ENCODE assay signal across 24 mouse cellular contexts in the genomic region with DNA sequence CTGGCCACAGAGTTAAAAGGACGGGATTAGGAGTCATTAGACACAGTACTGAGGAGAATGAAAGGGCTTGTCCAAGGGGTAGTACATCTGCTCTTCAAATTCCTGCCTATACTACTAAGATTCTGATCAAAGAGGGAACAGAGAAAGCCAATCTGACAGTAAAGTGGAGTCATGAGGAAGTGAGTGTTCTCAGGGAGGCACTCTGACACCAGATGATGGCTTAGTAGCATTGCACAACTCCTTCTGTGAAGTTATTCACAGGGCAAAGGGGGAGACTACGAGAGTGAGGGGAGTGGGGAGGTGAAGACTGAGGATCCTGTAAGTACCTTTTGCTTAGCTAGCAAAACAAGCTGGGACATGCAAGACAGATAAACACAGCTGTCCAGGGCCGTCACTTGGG.
A peak's percentile ranks its signal among the peaks of the same experiment; 100 is the strongest.
DNase-seq lines count a peak whose midpoint lies in the region; ATAC-seq and TF ChIP-seq lines count a peak whose summit lies in the region.
"Had no signal": no experiment of that assay in that cellular context is flagged by ENCODE, and none has a peak within 500 bp of the region (broad histone marks: within the 10 kb centered on the region; RNA-seq: fewer than 3 reads in every experiment).

No protein-coding gene starts in this region.

- peak; percentile 31 for DNase-seq in gastrocnemius, adult 2 months
- DNase-seq in gastrocnemius, postnatal 14 days, result no peak
- DNase-seq in adipocyte (ENCODE audit: low spot score), result no peak
- no peak for DNase-seq in ovary, postnatal 14 days (ENCODE audit: low spot score)
- DNase-seq: adrenal gland, adult 2 months; adrenal gland, postnatal 14 days; cerebellum, adult 11 months; cerebellum, adult 2 months; cerebellum, adult 9-11 months; cerebellum, postnatal 25 days; embryo, embryonic 11 days; forebrain, postnatal 0 days; gastrocnemius, postnatal 36 days; heart, adult 11 months had no signal

- H3ac ChIP-seq in C2C12 (ENCODE audit: control insufficient read depth, insufficient read length, low read depth) (no peak overlapping the region), myocyte (ENCODE audit: control insufficient read depth, insufficient read length) (no peak overlapping the region)

- H3K4me3 ChIP-seq in gastrocnemius, adult 2 months, result no peak overlapping the region
- H3K4me3 ChIP-seq in C2C12 (ENCODE audit: insufficient read depth, poor library complexity, severe bottlenecking) (no peak overlapping the region), myocyte (no peak overlapping the region)
- H3K4me3 ChIP-seq: embryonic facial prominence, embryonic 15.5 days; hindbrain, embryonic 12.5 days; hindbrain, embryonic 15.5 days had no signal

- TF ChIP-seq CTCF in gastrocnemius, adult 2 months (IDR thresholded peaks at IDR 0.05), result no peak
- TF ChIP-seq CTCF in C2C12 (IDR thresholded peaks at IDR 0.05; ENCODE audit: control insufficient read depth, insufficient read depth, insufficient read length), result no peak

- intact Hi-C loops in gastrocnemius, adult 2 months (cut with DNase I), result no loop called here
- intact Hi-C loops in gastrocnemius, postnatal 14 days (cut with DNase I; ENCODE audit: low total_unique reads), result no loop called here

- no peak for TF ChIP-seq POLR2A in myocyte (IDR thresholded peaks at IDR 0.05; ENCODE audit: insufficient read length, low read depth)

- H3K27ac ChIP-seq in gastrocnemius, adult 2 months, result peak overlapping the region; percentile 63
- H3K27ac ChIP-seq: embryonic facial prominence, embryonic 15.5 days; hindbrain, embryonic 12.5 days; hindbrain, embryonic 15.5 days had no signal

- H3K27me3 ChIP-seq in C2C12 (ENCODE audit: control insufficient read depth, insufficient read depth, insufficient read length), result no peaks in the 10 kb centered on the region
- H3K27me3 ChIP-seq in myocyte (ENCODE audit: control insufficient read depth, insufficient read depth, insufficient read length), result no peaks in the 10 kb centered on the region
- H3K27me3 ChIP-seq: CH12.LX; embryonic facial prominence, embryonic 15.5 days; hindbrain, embryonic 12.5 days; hindbrain, embryonic 15.5 days; Patski had no signal

- H3K79me3 ChIP-seq in C2C12 (ENCODE audit: low read depth), result no peaks in the 10 kb centered on the region

- H3K79me2 ChIP-seq in C2C12 (ENCODE audit: control insufficient read depth, insufficient read depth) (no peaks in the 10 kb centered on the region), myocyte (ENCODE audit: control insufficient read depth, insufficient read depth) (no peaks in the 10 kb centered on the region)

- H3K4me2 ChIP-seq in myocyte (ENCODE audit: low read depth), result no peak overlapping the region
- H3K4me2 ChIP-seq: embryonic facial prominence, embryonic 15.5 days; heart, embryonic 11.5 days; hindbrain, embryonic 12.5 days; hindbrain, embryonic 15.5 days had no signal

- ATAC-seq in megakaryocyte, adult 5-6 weeks (ENCODE audit: poor library complexity, severe bottlenecking), result peak; percentile 93
- ATAC-seq: forebrain, embryonic 14.5 days; forebrain, postnatal 0 days; Patski had no signal

- H3K36me3 ChIP-seq in C2C12 (ENCODE audit: control insufficient read depth, insufficient read depth), result peaks cover 42% of the 10 kb centered on the region
- H3K36me3 ChIP-seq in myocyte (ENCODE audit: control insufficient read depth, insufficient read depth), result peaks cover 11% of the 10 kb centered on the region
- H3K36me3 ChIP-seq: embryonic facial prominence, embryonic 15.5 days had no signal

TF ChIP-seq in C2C12, 6 proteins besides CTCF, POLR2A, EP300 and RAD21:
- TF ChIP-seq USF1 (IDR thresholded peaks at IDR 0.05; ENCODE audit: low read depth), result no peak
- peak; percentile 32 for TF ChIP-seq MYOD1 (IDR thresholded peaks at IDR 0.05; ENCODE audit: control insufficient read depth, insufficient read length, low read depth)
TF ChIP-seq in C2C12: peak in this region for 1.

TF ChIP-seq in myocyte, 11 proteins besides CTCF, POLR2A, EP300 and RAD21:
- no peak for TF ChIP-seq MAX (IDR thresholded peaks at IDR 0.05; ENCODE audit: low read depth)
- TF ChIP-seq MYOD1 (IDR thresholded peaks at IDR 0.05; ENCODE audit: control insufficient read depth in 1 of 3, insufficient read length in 2 of 3, low read depth in 2 of 3), result peak; percentile 2 to 69 (median 34)
